ENCODE assay signal across 8 mouse cellular contexts in genomic region chr15:77336287-77336967, GRCm38 (mm10). TPM values are rescaled to one million over a fixed set of nuclear protein-coding genes. Genes with fewer than 3 reads are reported as not detected.
DNase-seq lines count a peak whose midpoint lies in the region; ATAC-seq and TF ChIP-seq lines count a peak whose summit lies in the region.

No protein-coding gene starts in this region.

- H3K27me3 ChIP-seq in G1E (ENCODE audit: insufficient read depth, low read length): peaks cover 3% of the 10 kb centered on the region; the same call in 1 of the 2 replicates
- H3K27me3 ChIP-seq in forebrain, embryonic 15.5 days: no peaks in the 10 kb centered on the region
- 0 out of 2 replicates have a peak, but pooled peaks cover 4% of the 10 kb centered on the region for H3K27me3 ChIP-seq in liver, embryonic 13.5 days
- H3K27me3 ChIP-seq in neural tube, embryonic 12.5 days (replicated peaks): no peaks in the 10 kb centered on the region

- no peak for ATAC-seq in G1E (ENCODE audit: extremely low read depth, insufficient number of reproducible peaks, low FRiP score, poor library complexity, severe bottlenecking)
- ATAC-seq in forebrain, embryonic 15.5 days (replicated peaks): peak; percentile 76
- no peak; the same call in 1 of the 2 replicates for ATAC-seq in liver, embryonic 13.5 days (ENCODE audit: low read depth)
- peak; percentile 70 for ATAC-seq in neural tube, embryonic 12.5 days (ENCODE audit: low FRiP score, low read depth)

- no peaks in the 10 kb centered on the region for H3K36me3 ChIP-seq in G1E (replicated peaks)
- no peaks in the 10 kb centered on the region for H3K36me3 ChIP-seq in forebrain, embryonic 15.5 days
- H3K36me3 ChIP-seq in liver, embryonic 13.5 days: no peaks in the 10 kb centered on the region
- H3K36me3 ChIP-seq in neural tube, embryonic 12.5 days: no peaks in the 10 kb centered on the region

- H3K4me2 ChIP-seq in forebrain, embryonic 15.5 days (replicated peaks): peak overlapping the region; percentile 56
- H3K4me2 ChIP-seq in liver, embryonic 13.5 days: peak overlapping the region; percentile 51
- peak overlapping the region; percentile 52 for H3K4me2 ChIP-seq in neural tube, embryonic 12.5 days (replicated peaks)

- 0 out of 2 replicates have a peak, but pooled peaks have one; percentile 23 for TF ChIP-seq CTCF in G1E (IDR thresholded peaks at IDR 0.05; ENCODE audit: low read depth, low read length)

- DNase-seq in G1E (ENCODE audit: low spot score): no peak
- DNase-seq in cerebellum, adult 11 months: peak; percentile 83
- peak; percentile 95 for DNase-seq in heart, postnatal 10 days
- peak; percentile 92 to 95 for DNase-seq in kidney, postnatal 36 days
- DNase-seq in liver, embryonic 13.5 days: peak; percentile 36
- peak; percentile 85 for DNase-seq in testis, postnatal 14 days (ENCODE audit: low spot score)

- intact Hi-C loops in heart, postnatal 10 days (cut with DNase I): loop anchor here (1.0 to 2.0 kb wide), 3 partner anchors 32 to 111 kb away; no protein-coding TSS in a partner anchor

- no peak overlapping the region for H3K4me3 ChIP-seq in G1E (ENCODE audit: low read depth, low read length)
- peak overlapping the region; percentile 40 for H3K4me3 ChIP-seq in forebrain, embryonic 15.5 days
- H3K4me3 ChIP-seq in liver, embryonic 13.5 days (replicated peaks): peak overlapping the region; percentile 30; the same call in 1 of the 2 replicates
- peak overlapping the region; percentile 7; the same call in 1 of the 2 replicates for H3K4me3 ChIP-seq in neural tube, embryonic 12.5 days

- H3K9me3 ChIP-seq in G1E (replicated peaks): no peaks in the 10 kb centered on the region
- no peaks in the 10 kb centered on the region for H3K9me3 ChIP-seq in forebrain, embryonic 15.5 days
- no peaks in the 10 kb centered on the region for H3K9me3 ChIP-seq in liver, embryonic 13.5 days (replicated peaks)
- H3K9me3 ChIP-seq in neural tube, embryonic 12.5 days: no peaks in the 10 kb centered on the region

- H3K9ac ChIP-seq in forebrain, embryonic 15.5 days (replicated peaks): peak overlapping the region; percentile 46
- H3K9ac ChIP-seq in liver, embryonic 13.5 days: peak overlapping the region; percentile 29
- 0 out of 2 replicates have a peak overlapping the region, but pooled peaks have one; percentile 0 for H3K9ac ChIP-seq in neural tube, embryonic 12.5 days

- under 1% methylated on average over 32 of the region's 32 CpGs for WGBS in forebrain, embryonic 15.5 days
- WGBS in liver, embryonic 13.5 days (ENCODE audit: insufficient replicate concordance): 5% methylated on average over 32 of the region's 32 CpGs
- 2% methylated on average over 32 of the region's 32 CpGs for WGBS in neural tube, embryonic 12.5 days

- peak overlapping the region; percentile 29 for H3K27ac ChIP-seq in forebrain, embryonic 15.5 days (replicated peaks)
- H3K27ac ChIP-seq in liver, embryonic 13.5 days: 0 out of 2 replicates have a peak overlapping the region, but pooled peaks have one; percentile 13
- H3K27ac ChIP-seq in neural tube, embryonic 12.5 days: 0 out of 2 replicates have a peak overlapping the region, but pooled peaks have one; percentile 29

- no peaks in the 10 kb centered on the region for H3K4me1 ChIP-seq in G1E (ENCODE audit: insufficient read depth, low read depth, low read length)
- H3K4me1 ChIP-seq in forebrain, embryonic 15.5 days: peaks cover 19% of the 10 kb centered on the region
- H3K4me1 ChIP-seq in liver, embryonic 13.5 days (replicated peaks): peaks cover 13% of the 10 kb centered on the region
- H3K4me1 ChIP-seq in neural tube, embryonic 12.5 days: peaks cover 16% of the 10 kb centered on the region; the same call in 1 of the 2 replicates

RNA-seq across cellular contexts. Expression of gene Rbfox2, which starts 29.6 kb away (rescaled TPM):
- 3.8 and 6.5 TPM in 2 replicates for total RNA-seq in G1E (2014; fragmentation: Nextera tagmentation)
- 1.5 and 2.3 TPM in 2 replicates for total RNA-seq in G1E (2017)
- 1.1 and 2.1 TPM in 2 replicates for polyA plus RNA-seq in G1E (2012)
- 173 and 183 TPM in 2 replicates for polyA plus RNA-seq in forebrain, embryonic 15.5 days (2015; fragmentation: Nextera tagmentation; extraction: Ambion mirVana)
- total RNA-seq in heart, postnatal 10 days (2021): 100 to 1,000 TPM; 134 to 153 TPM
- polyA plus RNA-seq in liver, embryonic 13.5 days (2015; fragmentation: Nextera tagmentation; extraction: Ambion mirVana): 6.7 and 9.5 TPM in 2 replicates
- polyA plus RNA-seq in neural tube, embryonic 12.5 days (2016; fragmentation: Nextera tagmentation; extraction: Ambion mirVana): 148 and 159 TPM in 2 replicates

Comparison
In these comparisons a context has a peak if more than half of its experiments do, and no peak if none do; other contexts are left out.
1. ATAC-seq: peak in forebrain, embryonic 15.5 days (single experiment) and neural tube, embryonic 12.5 days (single experiment); none in G1E (single experiment) and liver, embryonic 13.5 days (single experiment).
2. RNA of gene Rbfox2, which starts 29.6 kb away (polyA plus RNA-seq): 173 to 183 TPM in forebrain, embryonic 15.5 days and 148 to 159 TPM in neural tube, embryonic 12.5 days; 6.7 to 9.5 TPM in liver, embryonic 13.5 days and 1.1 to 2.1 TPM in G1E; every median in the first group is over 10 times any median in the second.
3. Peak in every context shown above with its lines, with median percentiles within 50 percentile points of each other: H3K27ac ChIP-seq, H3K4me2 ChIP-seq and H3K9ac ChIP-seq.